Mouse (Mus musculus) c-Kit-positive CD71-positive TER-119-negative erythroid progenitor cells, embryonic 14.5 days (primary cell): ENCODE measurements around the gene Ing2.

ENCODE experiments used
- DNase-seq: peaks from one replicate; pipeline ENCODE4 v3.0.0-alpha.2; 2013; ENCODE audit warnings: low read depth

The Ing2 gene

GRCm38 (mm10) chr8:47675786-47676185 is 430 bp upstream of the Ing2 start:
- DNase-seq, result peak; percentile 51

- DNase-seq, result peak; percentile 16
These were observed 1.1 kb downstream of the Ing2 start for GRCm38 (mm10) chr8:47674140-47674776.

GRCm38 (mm10) chr8:47673317-47674139 is 1.8 kb downstream of the Ing2 start:
- peak; percentile 72 for DNase-seq

- DNase-seq, result no peak
These were observed 11.0 kb downstream of the Ing2 start for GRCm38 (mm10) chr8:47664231-47664785.

GRCm38 (mm10) chr8:47663201-47663600 is 12.2 kb downstream of the Ing2 start:
- DNase-seq, result no peak

GRCm38 (mm10) chr8:47662716-47663115 is 12.6 kb downstream of the Ing2 start:
- DNase-seq, result no peak

- DNase-seq, result no peak
These were observed 15.0 kb downstream of the Ing2 start for GRCm38 (mm10) chr8:47660394-47660793.

- DNase-seq, result no peak
These were observed 15.9 kb downstream of the Ing2 start for GRCm38 (mm10) chr8:47659463-47659862.

GRCm38 (mm10) chr8:47654406-47654805 is 20.9 kb downstream of the Ing2 start:
- DNase-seq, result no peak

GRCm38 (mm10) chr8:47652737-47653076 is 22.6 kb downstream of the Ing2 start:
- no peak for DNase-seq

GRCm38 (mm10) chr8:47651913-47652736 is 23.2 kb downstream of the Ing2 start:
- no peak for DNase-seq

GRCm38 (mm10) chr8:47650853-47651252 is 24.5 kb downstream of the Ing2 start:
- no peak for DNase-seq

GRCm38 (mm10) chr8:47649551-47649950 is 25.8 kb downstream of the Ing2 start:
- DNase-seq, result no peak

GRCm38 (mm10) chr8:47642514-47643064 is 32.8 kb downstream of the Ing2 start:
- no peak for DNase-seq

GRCm38 (mm10) chr8:47637152-47637551 is 38.2 kb downstream of the Ing2 start:
- no peak for DNase-seq

GRCm38 (mm10) chr8:47636032-47636431 is 39.3 kb downstream of the Ing2 start:
- DNase-seq, result no peak

GRCm38 (mm10) chr8:47634791-47635341 is 40.5 kb downstream of the Ing2 start:
- DNase-seq, result no peak

GRCm38 (mm10) chr8:47621144-47621543 is 54.2 kb downstream of the Ing2 start:
- no peak for DNase-seq
